ENCODE assay signal across 10 mouse cellular contexts in genomic region chr12:54198282-54198918, GRCm38 (mm10). TPM values are rescaled to one million over a fixed set of nuclear protein-coding genes. Genes with fewer than 3 reads are reported as not detected.
DNase-seq lines count a peak whose midpoint lies in the region; ATAC-seq and TF ChIP-seq lines count a peak whose summit lies in the region.
"Had no signal": no experiment of that assay in that cellular context is flagged by ENCODE, and none has a peak within 500 bp of the region (broad histone marks: within the 10 kb centered on the region; RNA-seq: fewer than 3 reads in every experiment).

No protein-coding gene starts in this region.

- peaks cover 68% of the 10 kb centered on the region for H3K4me1 ChIP-seq in heart, postnatal 0 days (ENCODE audit: control insufficient read depth, insufficient read depth)
- H3K4me1 ChIP-seq in ES-Bruce4 (ENCODE audit: control insufficient read depth, insufficient read depth, low read length): no peaks in the 10 kb centered on the region
- H3K4me1 ChIP-seq in intestine, embryonic 15.5 days (replicated peaks): peaks cover 23% of the 10 kb centered on the region

- no peaks in the 10 kb centered on the region for H3K36me3 ChIP-seq in heart, postnatal 0 days (replicated peaks; ENCODE audit: control insufficient read depth, insufficient read depth, low read length)
- no peaks in the 10 kb centered on the region for H3K36me3 ChIP-seq in ES-Bruce4 (ENCODE audit: control insufficient read depth, insufficient read depth, low read length, poor library complexity, severe bottlenecking)
- H3K36me3 ChIP-seq in intestine, embryonic 15.5 days: no peaks in the 10 kb centered on the region
- H3K36me3 ChIP-seq: G1E; lung, embryonic 15.5 days had no signal

- 0 out of 2 replicates have a peak overlapping the region, but pooled peaks have one; percentile 11 for H3K9ac ChIP-seq in heart, postnatal 0 days (replicated peaks; ENCODE audit: low read depth, low read length)
- H3K9ac ChIP-seq in ES-Bruce4 (ENCODE audit: low read depth, poor library complexity, severe bottlenecking): no peak overlapping the region
- 0 out of 2 replicates have a peak overlapping the region, but pooled peaks have one; percentile 24 for H3K9ac ChIP-seq in intestine, embryonic 15.5 days
- H3K9ac ChIP-seq: lung, embryonic 15.5 days had no signal

- H3K4me3 ChIP-seq in heart, postnatal 0 days (ENCODE audit: low read depth, low read length): no peak overlapping the region
- H3K4me3 ChIP-seq in ES-Bruce4 (ENCODE audit: low read depth, low read length): peak overlapping the region; percentile 18
- H3K4me3 ChIP-seq in intestine, embryonic 15.5 days (replicated peaks): no peak overlapping the region
- H3K4me3 ChIP-seq: lung, embryonic 15.5 days had no signal

- H3K4me2 ChIP-seq in heart, postnatal 0 days (ENCODE audit: low read depth, low read length): peak overlapping the region; percentile 54; the same call in 1 of the 2 replicates
- peak overlapping the region; percentile 46 for H3K4me2 ChIP-seq in intestine, embryonic 15.5 days (replicated peaks)

- H3K9me3 ChIP-seq in heart, postnatal 0 days (replicated peaks; ENCODE audit: control insufficient read depth, low read length): no peaks in the 10 kb centered on the region
- no peaks in the 10 kb centered on the region for H3K9me3 ChIP-seq in ES-Bruce4 (replicated peaks; ENCODE audit: control insufficient read depth, insufficient read depth, low read length, poor library complexity, severe bottlenecking)
- H3K9me3 ChIP-seq in intestine, embryonic 15.5 days: no peaks in the 10 kb centered on the region
- H3K9me3 ChIP-seq: lung, embryonic 15.5 days had no signal

- H3K27ac ChIP-seq in heart, postnatal 0 days (ENCODE audit: low read depth): peak overlapping the region; percentile 78
- no peak overlapping the region for H3K27ac ChIP-seq in ES-Bruce4 (ENCODE audit: insufficient read depth, low read length)
- peak overlapping the region; percentile 65 for H3K27ac ChIP-seq in intestine, embryonic 15.5 days
- H3K27ac ChIP-seq: lung, embryonic 15.5 days had no signal

- intact Hi-C loops in heart, postnatal 36 days (cut with DNase I): no loop called here

- H3K27me3 ChIP-seq in heart, postnatal 0 days (ENCODE audit: control insufficient read depth, insufficient read depth, low read length): no peaks in the 10 kb centered on the region
- no peaks in the 10 kb centered on the region for H3K27me3 ChIP-seq in ES-Bruce4 (ENCODE audit: control insufficient read depth, insufficient read depth, low read length, poor library complexity, severe bottlenecking)
- H3K27me3 ChIP-seq in intestine, embryonic 15.5 days (replicated peaks): no peaks in the 10 kb centered on the region

- no peak for TF ChIP-seq CTCF in heart, postnatal 0 days (IDR thresholded peaks at IDR 0.05; ENCODE audit: low read depth)
- TF ChIP-seq CTCF in ES-Bruce4 (IDR thresholded peaks at IDR 0.05; ENCODE audit: low read depth, low read length): no peak

- no peak for TF ChIP-seq EP300 in heart, postnatal 0 days (IDR thresholded peaks at IDR 0.05; ENCODE audit: low read depth)
- no peak for TF ChIP-seq EP300 in ES-Bruce4 (IDR thresholded peaks at IDR 0.05; ENCODE audit: insufficient read depth, low read depth, low read length)

- no peak for ATAC-seq in heart, postnatal 0 days (ENCODE audit: insufficient read depth, low read depth)
- ATAC-seq in intestine, embryonic 15.5 days: peak; percentile 46; the same call in 1 of the 2 replicates

- DNase-seq in heart, postnatal 0 days (ENCODE audit: low spot score): no peak
- no peak for DNase-seq in heart, postnatal 36 days
- DNase-seq in 3T3-L1 (ENCODE audit: low read depth, low spot score): peak; percentile 40
- no peak for DNase-seq in frontal cortex, adult 2 months (ENCODE audit: extremely low spot score in 1 of 2, low spot score in 1 of 2)
- no peak for DNase-seq in spleen, adult 12 weeks (ENCODE audit: low spot score)
- DNase-seq: kidney, postnatal 14 days had no signal

- WGBS in heart, postnatal 0 days: 67% methylated on average over 4 of the region's 4 CpGs
- 72% methylated on average over 4 of the region's 4 CpGs for WGBS in intestine, embryonic 15.5 days

- no peak for TF ChIP-seq POLR2A in ES-Bruce4 (IDR thresholded peaks at IDR 0.05; ENCODE audit: insufficient read depth, low read length)

RNA-seq across cellular contexts. Expression of gene Egln3, which starts 5.3 kb away (rescaled TPM):
- 56.8 and 61.4 TPM in 2 replicates for total RNA-seq in heart, postnatal 0 days (2014; rRNA removed; ENCODE audit: low replicate concordance)
- polyA plus RNA-seq in heart, postnatal 0 days (2015; fragmentation: Nextera tagmentation; extraction: Ambion mirVana): 12.4 and 13.5 TPM in 2 replicates
- total RNA-seq in heart, postnatal 36 days (2021): 10 to 100 TPM; 56.1 to 78.5 TPM
- polyA plus RNA-seq in ES-Bruce4 (2011; ENCODE audit: insufficient read depth, insufficient read length, low read depth, missing spikeins): 19.2 and 20.0 TPM in 2 replicates
- 54.2 and 57.9 TPM in 2 replicates for polyA plus RNA-seq in intestine, embryonic 15.5 days (2015; fragmentation: Nextera tagmentation; extraction: Ambion mirVana)
- 14.7 and 15.8 TPM in 2 replicates for polyA plus RNA-seq in frontal cortex, adult 2 months (2012; rRNA removed)
- polyA plus RNA-seq: G1E had no signal
